Comparison of ENCODE assay signal across 11 mouse cellular contexts in the genomic region with DNA sequence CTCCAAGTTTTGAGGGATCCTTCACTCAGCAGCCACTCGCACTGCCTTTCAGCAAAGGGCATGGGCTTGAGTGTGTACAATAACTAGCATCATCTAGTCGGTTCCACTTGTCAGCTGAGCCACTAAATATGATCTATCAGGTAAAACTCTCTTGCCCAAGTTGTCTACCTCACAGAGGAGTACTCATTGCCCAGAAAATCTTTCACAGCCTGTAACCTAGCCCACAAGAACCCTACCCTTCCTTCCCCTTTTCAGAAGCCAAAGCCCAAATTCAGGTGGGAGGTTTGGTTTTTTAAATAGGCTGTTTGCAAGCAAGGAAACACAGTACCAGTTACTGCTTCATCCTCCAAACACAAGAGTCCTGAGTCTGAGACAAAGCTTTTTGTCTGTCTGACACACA.
"Had no signal": no experiment of that assay in that cellular context is flagged by ENCODE, and none has a peak within 500 bp of the region (broad histone marks: within the 10 kb centered on the region; RNA-seq: fewer than 3 reads in every experiment).

No protein-coding gene starts in this region.

- H3K27ac ChIP-seq: kidney, postnatal 0 days; layer of hippocampus, adult 2 months; liver, embryonic 13.5 days; macrophage; stomach, postnatal 0 days had no signal

- DNase-seq: kidney, adult 2 months; kidney, postnatal 25 days; layer of hippocampus, adult 9-11 months; liver, embryonic 13.5 days; lung, adult 2 months; midbrain, embryonic 14.5 days; thymus, postnatal 25 days had no signal

- H3K4me3 ChIP-seq: layer of hippocampus, adult 2 months; liver, embryonic 13.5 days had no signal
